Mouse (Mus musculus) layer of hippocampus, postnatal 25 days (tissue): ENCODE results near the gene Pbsn. TPM values are rescaled to one million over a fixed set of nuclear protein-coding genes. Genes with fewer than 3 reads are reported as not detected.
A peak's percentile ranks its signal among the peaks of the same experiment; 100 is the strongest.
"Not testable (repeated sequence)": the region's sequence is repeated elsewhere in the genome, so short reads cannot be mapped to it uniquely, and the experiment has no call there.

ENCODE experiments used
- DNase-seq, 2 experiments: peaks; one replicate each; pipeline ENCODE4 v3.0.0; 2022; ENCODE audit warnings: mixed read lengths in 2 of 2, low spot score in 1 of 2; ENCODE audit errors: extremely low spot score in 1 of 2
- total RNA-seq, 2 experiments: library from RNA; stranded (reverse); gene quantifications; 2 replicates each; pipeline ENCODE4 v1.2.3; 2021

Gene Pbsn
- not detected for total RNA-seq

DNA sequence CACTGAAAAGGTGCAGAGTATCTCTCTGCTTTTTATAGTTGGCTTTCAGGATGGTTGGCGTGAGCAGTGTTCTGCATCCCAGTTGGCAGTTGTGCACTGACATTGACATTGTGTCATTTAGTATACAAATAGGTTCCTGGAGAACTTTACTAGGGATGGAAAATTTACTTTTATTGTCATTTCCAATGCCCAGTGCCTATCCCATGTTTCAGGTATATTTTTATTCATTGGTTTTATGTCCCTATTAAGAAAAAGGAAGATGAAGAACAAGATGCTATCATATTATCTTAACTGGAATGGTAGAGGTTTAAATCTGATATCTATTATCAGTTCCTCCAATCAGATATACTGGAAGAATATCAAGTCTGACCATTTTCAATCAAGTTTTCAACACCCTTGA, at the start of gene Pbsn:
Gene Pbsn (minus strand): TSS at position 101 of the 400 bp plus-strand sequence.
- no peak for DNase-seq

DNA sequence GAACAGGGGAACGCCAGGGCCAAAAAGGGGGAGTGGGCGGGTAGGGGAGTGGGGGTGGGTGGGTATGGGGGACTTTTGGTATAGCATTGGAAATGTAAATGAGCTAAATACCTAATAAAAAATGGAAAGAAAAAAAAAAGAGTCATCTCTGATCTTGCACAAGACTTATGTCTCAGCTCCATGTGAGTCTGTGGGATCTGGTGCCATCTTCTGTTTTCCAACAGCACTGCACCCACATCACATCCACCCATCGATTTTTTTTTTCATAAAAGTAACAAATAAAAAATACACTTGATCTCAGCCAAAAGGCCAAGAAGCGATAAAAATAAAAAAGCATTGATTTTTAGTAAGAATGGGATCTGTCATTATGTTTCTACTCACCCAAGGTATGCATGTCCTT, 26.6 kb upstream of the Pbsn start:
- not testable (repeated sequence) for DNase-seq

DNA sequence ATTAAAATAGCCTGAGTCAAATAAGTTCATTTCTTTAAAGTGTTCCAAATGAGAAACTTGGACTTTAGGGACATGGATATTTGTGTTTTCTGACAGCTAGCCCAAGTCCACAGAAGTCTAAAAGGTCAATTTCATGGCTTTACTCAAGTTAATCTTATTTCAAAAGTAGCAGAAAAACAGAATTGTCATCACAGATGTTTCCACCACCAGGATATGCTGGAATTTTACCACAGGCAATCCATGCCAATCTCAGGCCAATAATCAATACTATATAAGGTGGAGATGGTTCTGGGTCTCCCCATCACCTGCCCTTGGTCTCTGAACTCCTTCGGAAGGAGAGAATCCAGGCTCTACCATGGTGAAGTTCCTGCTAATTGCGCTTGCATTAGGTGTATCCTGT, 11.0 kb upstream of the Pbsn start, which contains the start of gene Gm14744:
Gene Gm14744 (plus strand): TSS at position 301 of the 400 bp plus-strand sequence.
- DNase-seq: not testable (repeated sequence)

DNA sequence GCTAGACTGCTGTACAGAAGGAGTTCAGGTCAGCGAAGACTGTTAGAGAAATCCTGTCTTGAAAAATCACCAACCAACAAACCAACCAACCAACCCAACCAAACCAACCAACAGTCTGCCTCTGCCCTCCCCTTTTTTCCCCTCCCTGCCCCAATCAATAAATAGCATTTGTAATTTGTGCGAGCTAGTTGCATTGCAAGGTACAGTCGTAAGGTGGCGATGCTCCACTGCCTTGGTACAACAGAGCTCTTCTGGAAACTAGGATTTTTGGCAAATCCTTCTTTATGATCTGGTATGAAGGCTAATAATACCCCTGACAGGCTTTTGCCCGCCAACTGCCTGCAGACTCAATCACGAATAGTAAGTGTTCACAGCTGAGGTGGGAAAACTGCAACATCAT, 41.4 kb downstream of the Pbsn start:
- no peak for DNase-seq

DNA sequence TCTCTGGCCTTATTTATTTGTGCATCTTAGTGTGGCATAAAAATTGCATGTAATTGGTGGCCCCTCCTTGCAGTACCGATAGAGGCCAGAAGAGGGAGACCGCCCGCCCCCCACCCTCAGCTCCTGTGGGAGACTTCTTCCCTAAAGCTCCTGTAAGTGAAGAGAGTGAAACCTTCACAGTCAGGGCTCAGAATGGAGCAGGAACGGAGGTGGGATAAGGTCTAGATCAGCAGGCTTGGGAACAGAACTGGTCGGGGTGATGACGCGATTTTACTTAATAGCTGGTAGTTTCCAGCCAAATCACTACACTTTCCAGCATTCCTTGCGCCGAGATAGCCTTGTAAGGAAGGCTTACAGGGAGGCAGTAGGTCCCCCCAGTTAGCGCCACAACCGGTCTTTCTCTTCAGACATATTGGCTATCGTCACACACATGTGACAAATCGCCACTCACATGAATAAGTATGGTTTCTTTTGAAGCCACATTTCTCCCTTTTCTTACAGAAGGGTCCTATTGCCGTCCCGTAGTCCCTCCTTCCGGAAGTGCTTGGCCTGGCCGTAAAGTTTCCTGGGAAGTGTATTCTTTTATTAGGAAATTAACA, 42.7 kb downstream of the Pbsn start:
- DNase-seq: peak; percentile 50 to 55

DNA sequence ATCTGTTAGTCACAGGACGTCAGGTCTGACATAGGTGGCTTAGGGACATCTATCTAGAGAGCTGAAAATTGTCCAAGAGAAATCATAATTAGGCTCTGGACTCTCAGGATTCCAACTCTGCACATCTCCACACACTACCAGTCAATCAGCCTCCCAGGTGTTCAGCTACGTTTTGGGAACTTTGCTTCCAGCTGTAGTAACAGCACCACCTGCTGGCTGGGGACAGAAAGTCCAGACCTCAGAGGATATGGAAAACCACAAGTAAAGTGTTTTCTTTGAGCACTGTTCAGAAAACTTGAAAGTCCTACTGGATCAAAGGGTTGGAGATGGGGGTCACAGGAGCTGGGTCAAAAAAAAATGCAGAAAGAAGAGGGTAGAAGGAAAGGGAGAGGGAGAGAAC, 44.8 kb downstream of the Pbsn start:
- peak in 1 of 2 experiments; percentile 60 for DNase-seq

DNA sequence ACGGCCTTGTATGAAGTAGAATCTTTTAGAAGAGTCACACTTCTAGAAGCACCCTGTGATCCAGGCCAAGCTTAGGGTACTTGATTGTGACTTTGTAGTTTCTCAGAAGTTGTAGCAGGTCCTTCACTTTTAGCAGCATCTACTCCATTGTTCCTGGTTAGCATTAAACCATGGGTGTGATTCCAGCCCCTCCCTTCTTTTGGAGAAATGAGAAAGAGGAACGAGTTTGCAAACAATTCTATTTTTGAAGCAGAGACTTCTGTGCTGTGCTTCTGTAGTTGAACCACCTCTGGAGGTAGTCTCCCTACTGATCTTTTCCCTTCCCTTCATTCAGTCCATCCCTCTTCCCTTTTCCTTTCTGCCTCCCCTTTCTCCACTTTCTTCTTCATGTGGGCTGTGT, 51.1 kb downstream of the Pbsn start:
- DNase-seq: no peak

DNA sequence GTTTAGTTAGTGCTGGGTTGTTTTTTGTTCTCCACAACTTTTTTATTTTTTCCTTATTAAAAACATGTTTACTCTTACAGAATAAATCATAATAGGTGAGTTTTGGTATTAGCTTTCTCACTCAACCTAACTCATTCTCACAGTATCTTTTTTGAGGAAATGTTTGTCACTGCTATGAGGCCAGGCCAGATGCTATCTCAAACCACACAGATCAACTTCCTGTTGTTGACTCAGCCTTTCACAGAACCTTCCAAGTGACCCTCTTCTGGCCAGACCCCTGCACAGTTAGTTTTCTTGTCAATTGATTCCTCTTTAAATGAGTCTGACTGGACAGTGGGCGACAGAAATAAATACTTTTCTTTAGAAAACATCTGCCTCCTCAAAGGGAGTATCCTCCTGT, 51.9 kb downstream of the Pbsn start:
- DNase-seq: no peak

DNA sequence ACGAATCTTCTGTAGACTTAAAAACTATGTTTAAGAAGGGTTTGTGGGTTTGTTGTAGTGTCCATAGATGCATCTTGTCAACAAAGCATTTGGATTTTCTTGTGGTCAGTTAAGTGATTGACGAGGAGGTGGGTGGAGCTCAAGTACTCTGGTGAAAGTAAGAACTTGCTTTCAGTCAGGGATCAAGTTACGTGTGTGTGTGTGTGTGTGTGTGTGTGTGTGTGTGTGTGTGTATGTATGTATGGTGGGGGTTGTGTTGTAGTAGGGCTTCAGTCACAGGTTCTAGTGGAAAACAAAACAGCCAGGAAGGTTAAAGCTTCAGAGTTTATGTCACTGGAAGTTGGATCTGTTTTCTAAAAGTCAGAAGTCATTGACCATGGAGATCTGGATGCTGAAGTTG, 53.9 kb downstream of the Pbsn start:
- DNase-seq: no peak

DNA sequence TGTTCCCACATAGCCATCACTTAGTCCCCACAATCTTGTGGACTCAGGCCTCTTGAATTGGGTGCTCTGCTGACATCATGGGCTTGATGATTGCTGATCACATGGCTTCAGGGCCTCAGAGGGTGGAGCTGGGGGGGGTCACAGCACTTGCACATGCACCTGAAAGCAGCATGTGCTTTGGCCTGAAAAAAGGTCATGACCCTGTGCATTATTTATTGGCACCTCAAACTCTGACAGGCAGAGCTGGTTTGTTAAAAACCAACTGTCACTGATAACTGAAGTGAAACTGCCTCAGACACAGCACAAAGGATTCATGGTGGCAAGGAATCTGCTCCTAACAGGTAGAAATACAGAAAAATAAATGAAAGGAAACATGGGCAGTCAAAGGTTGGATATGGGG, 55.6 kb downstream of the Pbsn start:
- DNase-seq: no peak

DNA sequence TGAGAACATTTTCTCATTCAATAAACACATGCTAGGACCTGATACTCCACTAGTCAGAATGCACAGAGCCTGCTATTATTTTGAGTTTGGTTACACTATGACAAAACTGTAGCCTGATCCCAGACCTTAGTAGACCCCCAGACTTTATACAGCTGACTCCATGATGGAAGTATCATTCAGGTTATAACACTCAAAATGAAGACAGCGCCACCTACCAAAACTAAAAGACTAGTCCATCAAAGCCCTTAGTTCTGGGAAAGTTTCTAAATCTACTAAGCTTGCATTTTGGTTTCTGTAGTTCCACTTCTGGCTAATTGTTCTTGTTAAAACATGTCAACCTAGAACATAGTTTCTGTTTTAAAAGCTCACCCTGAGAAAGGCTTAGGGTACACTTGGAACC, 56.5 kb downstream of the Pbsn start:
- DNase-seq: no peak

DNA sequence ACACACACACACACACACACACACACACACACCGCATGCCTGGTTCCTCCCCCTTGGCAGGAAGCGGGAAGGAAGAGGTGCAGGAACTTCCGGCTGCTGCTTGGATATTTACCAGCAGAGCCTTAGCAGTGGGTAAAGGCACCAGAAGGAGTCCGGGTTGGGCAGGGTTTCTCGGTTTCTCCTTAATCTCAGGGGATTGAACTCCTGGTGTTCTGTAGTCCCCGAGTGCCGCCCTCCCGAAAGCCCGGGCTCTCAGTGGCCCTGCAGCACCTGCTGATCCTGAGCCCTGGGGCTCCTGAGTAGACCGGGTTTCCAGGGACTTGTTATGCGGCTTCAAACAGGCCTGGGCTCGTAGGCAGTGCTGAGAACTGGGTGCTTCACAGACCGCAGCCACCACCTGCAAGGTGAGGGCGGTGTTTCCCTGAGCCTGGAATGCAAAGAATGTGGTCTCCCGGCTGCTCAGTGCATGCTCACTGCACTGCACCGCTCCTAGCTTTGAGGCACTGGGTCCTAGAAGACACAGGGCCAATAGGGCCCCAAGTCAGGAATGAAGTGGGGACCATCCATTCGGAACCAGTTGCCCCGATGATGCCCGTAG, 57.1 kb downstream of the Pbsn start, which contains the start of gene Prkx:
Gene Prkx (minus strand): TSS at position 41 of the 598 bp plus-strand sequence.
- peak in 1 of 2 experiments; percentile 36 for DNase-seq

DNA sequence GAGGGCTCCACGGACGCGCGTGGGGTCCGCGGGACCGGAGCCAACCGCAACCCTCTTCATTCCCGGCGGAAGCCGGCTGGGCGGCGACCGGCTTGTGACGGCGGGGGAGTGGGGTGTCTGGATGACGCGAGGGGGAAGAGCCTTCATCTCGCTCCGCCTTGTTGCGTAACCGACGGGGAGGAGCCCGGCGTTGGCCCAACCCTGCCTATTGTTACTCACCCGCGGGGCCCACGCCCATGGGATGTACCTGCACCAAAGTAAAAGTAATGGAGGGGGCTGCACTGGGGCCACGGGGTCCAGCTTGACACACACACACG, 57.6 kb downstream of the Pbsn start:
- peak; percentile 65 to 67 for DNase-seq

DNA sequence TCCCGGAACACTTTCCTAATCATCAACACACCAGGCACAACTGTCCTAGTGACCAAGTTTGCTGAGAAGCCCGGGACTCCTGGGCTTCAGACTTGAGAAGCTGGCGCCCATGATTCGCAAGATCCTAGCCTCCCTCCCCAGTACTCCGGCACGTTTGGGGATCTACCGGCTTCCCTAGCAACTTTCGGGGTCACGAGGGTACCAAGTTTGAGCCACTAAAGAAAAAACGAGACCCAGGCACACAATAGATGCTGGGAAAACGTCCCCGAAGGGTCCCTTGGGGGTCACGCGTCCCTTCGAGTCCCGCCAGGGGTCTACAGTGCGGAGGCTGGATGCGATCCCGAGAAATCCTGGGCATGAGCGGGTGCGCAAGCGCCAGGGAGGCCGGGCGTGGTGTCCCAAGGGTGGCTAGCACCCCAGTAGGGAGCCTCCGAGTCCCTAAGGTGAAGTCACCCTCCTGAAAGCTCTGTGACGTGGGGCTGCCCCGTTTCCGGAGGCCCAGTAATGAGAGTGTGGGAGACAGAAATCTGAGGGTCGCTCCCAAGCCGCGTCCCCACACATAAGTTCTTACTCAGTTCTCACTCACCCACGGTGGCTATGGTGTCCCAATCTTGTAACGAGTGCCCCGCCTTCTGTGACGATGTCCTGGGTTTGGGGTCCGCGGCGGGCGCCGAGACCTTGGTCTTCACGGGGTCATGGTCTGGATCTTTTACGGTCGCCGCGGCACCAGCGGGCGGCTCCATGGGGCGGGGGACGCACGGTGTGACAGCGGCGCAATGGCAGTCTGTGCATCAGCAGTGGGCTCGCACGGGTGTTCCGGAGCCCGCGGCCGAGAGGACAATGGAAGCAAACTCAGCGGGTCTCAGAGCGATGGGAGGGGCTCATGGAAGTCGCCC, 58.2 kb downstream of the Pbsn start:
- peak in 1 of 2 experiments; percentile 17 for DNase-seq

DNA sequence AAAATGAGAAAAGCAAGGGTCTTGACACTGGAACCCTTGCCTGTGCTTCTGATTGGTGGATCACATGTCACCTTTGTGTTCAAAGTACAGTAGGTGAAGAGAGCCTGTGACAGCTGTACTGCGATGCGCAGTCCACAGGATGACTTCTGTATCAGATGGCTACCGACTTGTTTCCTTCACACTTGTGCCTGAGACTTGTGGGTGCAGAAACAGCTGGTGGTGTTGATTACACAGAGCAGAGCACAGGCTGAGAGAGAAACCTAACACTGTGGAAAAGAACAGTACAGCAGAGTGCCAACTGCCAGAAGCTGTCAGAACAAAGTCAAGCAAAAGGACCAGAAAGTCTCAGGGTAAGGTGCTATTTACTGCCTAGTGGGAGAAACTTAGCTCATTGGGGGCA, 64.7 kb downstream of the Pbsn start:
- no peak for DNase-seq

Other genes with a start within 250 kb of the Pbsn start
- 10 to 100 TPM; 11.4 to 12.8 TPM for gene Prkx, start 57.3 kb downstream of the Pbsn start, total RNA-seq
- not detected for gene Gm14744, start 11.1 kb upstream of the Pbsn start, total RNA-seq
- not detected for gene 5430402E10Rik, start 71.4 kb upstream of the Pbsn start, total RNA-seq
- gene Obp1a, start 237.8 kb upstream of the Pbsn start, total RNA-seq: not detected